Mouse (Mus musculus) limb, embryonic 10.5 days (tissue): ENCODE measurements around the gene Lrrc7. TPM values are rescaled to one million over a fixed set of nuclear protein-coding genes. Genes with fewer than 3 reads are reported as not detected.
"Not testable (repeated sequence)": the region's sequence is repeated elsewhere in the genome, so short reads cannot be mapped to it uniquely, and the experiment has no call there.

Source experiments
- DNase-seq: peaks from one replicate; pipeline ENCODE4 v3.0.0-alpha.2; 2017; ENCODE audit warnings: low spot score
- H3K27ac ChIP-seq: fragments of 300-500 bp; sonication (generic); 2 replicates; pipeline ENCODE4 v1.5.1; 2016; ENCODE audit warnings: mild to moderate bottlenecking
- H3K27me3 ChIP-seq: fragments of 300-500 bp; sonication (generic); 2 replicates; pipeline ENCODE4 v1.6.1; 2016; ENCODE audit warnings: low read depth, mild to moderate bottlenecking; ENCODE audit not compliant: poor library complexity, severe bottlenecking
- H3K36me3 ChIP-seq: fragments of 300-500 bp; sonication (generic); 2 replicates; pipeline ENCODE4 v1.6.1; 2016; ENCODE audit warnings: mild to moderate bottlenecking, moderate library complexity
- H3K4me1 ChIP-seq: fragments of 300-500 bp; sonication (generic); 2 replicates; pipeline ENCODE4 v1.6.1; 2016
- H3K4me3 ChIP-seq: fragments of 300-500 bp; sonication (generic); 2 replicates; pipeline ENCODE4 v1.5.1; 2016; ENCODE audit warnings: mild to moderate bottlenecking, moderate library complexity
- H3K9me3 ChIP-seq: fragments of 300-500 bp; sonication (generic); replicated peaks from 2 replicates; pipeline ENCODE4 v1.6.1; 2016; ENCODE audit warnings: mild to moderate bottlenecking
- WGBS: fragments of 180-500 bp; shearing (Covaris S2); methylation state at CpG from one replicate; pipeline ENCODE4 v1.1.7; 2016; 5-methylcytosine and 5-hydroxymethylcytosine counted together
- polyA plus RNA-seq: library from polyadenylated mRNA; unstranded; fragments of >200 nt; fragmentation: Nextera tagmentation; extraction: Ambion mirVana; gene quantifications from 2 replicates; pipeline ENCODE4 v1.2.1, GENCODE M21; 2016

Lrrc7 gene
- polyA plus RNA-seq, 1 experiment from 2014 or later, result 0.20 TPM

- H3K27me3 ChIP-seq, result no peaks in the 10 kb centered on the region
- no peaks in the 10 kb centered on the region for H3K36me3 ChIP-seq
- H3K9me3 ChIP-seq, result no peaks in the 10 kb centered on the region
- WGBS, result 81% methylated on average over 1 of the region's 1 CpGs
- no peak overlapping the region for H3K27ac ChIP-seq
- no peak for DNase-seq
- no peaks in the 10 kb centered on the region for H3K4me1 ChIP-seq
- H3K4me3 ChIP-seq, result no peak overlapping the region
Measured at GRCm38 (mm10) chr3:158140629-158141028, 421.4 kb downstream of the Lrrc7 start.

DNA sequence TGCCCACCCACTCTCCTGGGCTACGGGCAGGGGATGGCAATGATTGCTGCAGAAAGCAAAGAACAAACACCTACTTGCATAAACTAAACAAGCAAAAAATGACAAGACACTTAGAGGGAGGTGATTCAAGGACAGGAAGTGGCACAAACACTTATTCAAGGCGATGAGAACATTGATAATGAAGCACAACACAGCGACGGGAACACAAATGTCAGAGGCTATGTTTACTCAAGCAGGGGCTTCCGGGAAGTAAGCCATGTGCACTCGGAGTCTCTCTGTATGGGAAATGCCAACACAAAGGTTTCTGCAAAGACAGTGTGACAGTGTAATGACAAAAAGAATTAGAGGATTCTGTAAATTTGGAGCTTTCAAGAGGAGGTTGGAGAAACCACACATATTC, 424.2 kb downstream of the Lrrc7 start:
- no peaks in the 10 kb centered on the region for H3K36me3 ChIP-seq
- WGBS, result 74% methylated on average over 6 of the region's 6 CpGs
- no peaks in the 10 kb centered on the region for H3K9me3 ChIP-seq
- H3K27ac ChIP-seq, result no peak overlapping the region
- no peaks in the 10 kb centered on the region for H3K27me3 ChIP-seq
- H3K4me3 ChIP-seq, result no peak overlapping the region
- H3K4me1 ChIP-seq, result no peaks in the 10 kb centered on the region
- DNase-seq, result no peak

DNA sequence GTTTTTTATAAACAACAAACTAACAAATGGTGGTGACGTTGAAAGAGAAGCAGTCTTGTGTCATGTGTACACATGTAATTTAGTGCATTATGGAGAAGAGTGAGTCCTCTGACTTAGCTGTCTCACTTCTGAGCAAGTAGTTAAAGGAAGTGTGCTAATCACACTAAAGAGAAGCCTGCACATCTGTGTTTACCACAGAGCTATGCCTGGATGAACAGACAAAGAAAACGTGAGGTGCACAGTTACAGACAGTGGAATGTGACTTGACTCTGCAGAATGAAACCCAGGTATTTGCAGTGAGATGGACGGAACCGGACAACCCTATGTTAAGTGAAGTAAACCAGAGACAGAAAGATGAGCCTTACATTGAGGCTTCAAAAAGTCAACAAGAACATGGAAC, 430.3 kb downstream of the Lrrc7 start:
- Histone ChIP-seq H3K4me3 (no peak overlapping the region), H3K27me3 (no peaks in the 10 kb centered on the region), H3K4me1 (no peaks in the 10 kb centered on the region), H3K27ac (no peak overlapping the region), H3K9me3 (no peaks in the 10 kb centered on the region), H3K36me3 (no peaks in the 10 kb centered on the region)
- no peak for DNase-seq
- whole genome bisulfite sequencing, result 85% methylated on average over 4 of the region's 4 CpGs

- Histone ChIP-seq H3K27me3 (no peaks in the 10 kb centered on the region), H3K4me1 (no peaks in the 10 kb centered on the region), H3K9me3 (no peaks in the 10 kb centered on the region), H3K4me3 (no peak overlapping the region), H3K27ac (no peak overlapping the region), H3K36me3 (no peaks in the 10 kb centered on the region)
- no peak for DNase-seq
Measured at GRCm38 (mm10) chr3:158131233-158131632, 430.8 kb downstream of the Lrrc7 start.

DNA sequence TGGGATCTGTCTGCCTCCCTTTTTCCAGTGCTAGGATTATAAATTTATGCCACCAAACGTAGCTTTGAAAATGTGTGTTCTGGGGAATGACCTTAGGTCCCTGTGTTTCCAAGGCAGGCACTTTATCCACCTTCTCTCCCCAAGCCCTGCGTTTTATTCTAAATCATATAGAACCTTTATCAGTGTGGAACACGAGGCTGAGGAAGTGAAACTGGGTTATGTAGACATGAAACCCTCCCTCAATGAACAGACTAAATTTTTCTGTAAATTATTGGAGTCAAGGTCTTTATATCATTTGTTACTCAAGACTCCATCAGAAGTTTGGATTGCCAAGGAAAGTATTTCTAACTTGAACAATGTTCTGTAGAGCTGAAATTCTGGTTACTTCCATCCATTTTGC, 439.1 kb downstream of the Lrrc7 start:
- H3K4me3 ChIP-seq, result no peak overlapping the region
- WGBS, result 71% methylated on average over 3 of the region's 3 CpGs
- no peaks in the 10 kb centered on the region for H3K4me1 ChIP-seq
- H3K27ac ChIP-seq, result no peak overlapping the region
- H3K36me3 ChIP-seq, result no peaks in the 10 kb centered on the region
- no peak for DNase-seq
- H3K9me3 ChIP-seq, result no peaks in the 10 kb centered on the region
- no peaks in the 10 kb centered on the region for H3K27me3 ChIP-seq

GRCm38 (mm10) chr3:158105260-158105659, 456.8 kb downstream of the Lrrc7 start:
- WGBS, result 62% methylated on average over 1 of the region's 1 CpGs
- H3K27ac ChIP-seq, result no peak overlapping the region
- H3K4me1 ChIP-seq, result no peaks in the 10 kb centered on the region
- no peak for DNase-seq
- no peaks in the 10 kb centered on the region for H3K27me3 ChIP-seq
- H3K9me3 ChIP-seq, result no peaks in the 10 kb centered on the region
- no peaks in the 10 kb centered on the region for H3K36me3 ChIP-seq
- H3K4me3 ChIP-seq, result no peak overlapping the region

GRCm38 (mm10) chr3:158103467-158103866, 458.6 kb downstream of the Lrrc7 start:
- Histone ChIP-seq H3K36me3 (no peaks in the 10 kb centered on the region), H3K9me3 (no peaks in the 10 kb centered on the region), H3K4me1 (no peaks in the 10 kb centered on the region), H3K4me3 (no peak overlapping the region), H3K27me3 (no peaks in the 10 kb centered on the region), H3K27ac (no peak overlapping the region)
- WGBS, result 78% methylated on average over 2 of the region's 2 CpGs
- DNase-seq, result no peak

DNA sequence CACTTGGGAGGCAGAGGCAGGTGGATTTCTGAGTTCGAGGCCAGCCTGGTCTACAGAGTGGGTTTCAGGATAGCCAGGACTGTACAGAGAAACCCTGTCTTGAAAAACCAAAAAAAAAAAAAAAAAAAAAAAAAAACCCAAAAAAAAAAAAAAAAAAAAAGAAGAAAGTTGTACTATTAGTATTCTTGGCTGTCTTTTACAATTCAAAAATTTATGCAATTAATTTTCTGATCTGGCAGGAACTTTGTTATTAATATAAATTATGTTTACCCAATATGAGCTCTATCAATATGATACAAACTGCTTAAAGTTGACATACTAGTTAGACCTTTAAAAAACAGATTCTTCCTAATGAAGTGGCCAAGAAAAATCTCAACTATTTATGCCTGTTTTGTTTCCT, 459.5 kb downstream of the Lrrc7 start:
- not testable (repeated sequence) for H3K4me1 ChIP-seq, H3K4me3 ChIP-seq, H3K9me3 ChIP-seq, H3K27me3 ChIP-seq, DNase-seq, H3K36me3 ChIP-seq, H3K27ac ChIP-seq
- WGBS, result 87% methylated on average over 1 of the region's 1 CpGs

DNA sequence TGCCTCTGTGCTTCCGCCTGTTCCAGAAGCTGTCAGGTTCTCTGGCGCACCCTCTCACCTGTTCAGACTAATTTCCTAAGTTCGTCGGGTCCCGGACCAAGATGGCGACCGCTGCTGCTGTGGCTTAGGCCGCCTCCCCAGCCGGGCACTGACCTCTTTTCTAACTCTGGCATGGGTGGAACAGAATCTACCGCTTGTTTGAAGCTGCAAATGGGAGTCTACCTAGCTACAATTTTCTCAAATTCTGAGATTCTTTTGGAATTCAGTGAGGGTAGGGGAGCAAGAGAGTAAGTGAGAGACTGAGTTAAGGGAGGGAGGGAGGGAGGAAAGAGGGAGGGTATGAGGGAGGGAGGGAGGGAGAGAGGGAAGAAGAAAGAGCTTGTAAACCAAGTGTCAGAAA, 460.0 kb downstream of the Lrrc7 start:
- 98% methylated on average over 10 of the region's 10 CpGs for WGBS
- not testable (repeated sequence) for H3K27ac ChIP-seq, H3K9me3 ChIP-seq, H3K27me3 ChIP-seq, H3K4me1 ChIP-seq, H3K36me3 ChIP-seq, DNase-seq, H3K4me3 ChIP-seq

DNA sequence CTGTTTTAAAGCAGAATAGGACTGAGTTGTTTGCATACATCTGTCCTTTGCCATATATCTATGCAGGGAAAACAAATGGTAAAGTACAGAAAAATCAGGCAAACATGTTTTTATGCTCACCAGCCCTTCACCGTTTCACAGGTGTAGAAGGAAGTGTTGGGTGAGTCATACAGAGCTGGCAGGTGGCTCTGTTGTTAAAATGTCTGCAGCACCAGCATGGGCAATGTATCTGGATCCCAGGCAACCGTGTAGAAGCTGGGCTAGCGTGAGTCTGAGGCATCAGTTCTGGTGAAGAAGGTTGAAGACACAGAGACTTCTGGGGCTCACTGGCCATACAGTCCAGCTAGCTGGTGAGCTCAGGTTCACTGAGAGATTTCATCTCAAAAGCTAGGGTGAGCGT, 468.1 kb downstream of the Lrrc7 start:
- Histone ChIP-seq H3K36me3 (no peaks in the 10 kb centered on the region), H3K4me3 (no peak overlapping the region), H3K4me1 (peaks cover 4% of the 10 kb centered on the region), H3K27ac (no peak overlapping the region), H3K27me3 (no peaks in the 10 kb centered on the region), H3K9me3 (no peaks in the 10 kb centered on the region)
- WGBS, result 80% methylated on average over 4 of the region's 4 CpGs
- no peak for DNase-seq

- no peaks in the 10 kb centered on the region for H3K36me3 ChIP-seq
- no peaks in the 10 kb centered on the region for H3K9me3 ChIP-seq
- H3K4me1 ChIP-seq, result peaks cover 12% of the 10 kb centered on the region
- no peaks in the 10 kb centered on the region for H3K27me3 ChIP-seq
- 88% methylated on average over 3 of the region's 3 CpGs for WGBS
- DNase-seq, result no peak
- H3K4me3 ChIP-seq, result no peak overlapping the region
- no peak overlapping the region for H3K27ac ChIP-seq
Measured at GRCm38 (mm10) chr3:158091601-158092000, 470.4 kb downstream of the Lrrc7 start.

- Histone ChIP-seq H3K9me3 (no peaks in the 10 kb centered on the region), H3K27ac (no peak overlapping the region), H3K27me3 (no peaks in the 10 kb centered on the region), H3K4me1 (no peaks in the 10 kb centered on the region), H3K4me3 (no peak overlapping the region), H3K36me3 (no peaks in the 10 kb centered on the region)
- WGBS, result 77% methylated on average over 5 of the region's 5 CpGs
- no peak for DNase-seq
Measured at GRCm38 (mm10) chr3:158077828-158078227, 484.2 kb downstream of the Lrrc7 start.

- no peak for DNase-seq
- 67% methylated on average over 1 of the region's 1 CpGs for WGBS
Measured at GRCm38 (mm10) chr3:158077380-158077772, 484.6 kb downstream of the Lrrc7 start.

DNA sequence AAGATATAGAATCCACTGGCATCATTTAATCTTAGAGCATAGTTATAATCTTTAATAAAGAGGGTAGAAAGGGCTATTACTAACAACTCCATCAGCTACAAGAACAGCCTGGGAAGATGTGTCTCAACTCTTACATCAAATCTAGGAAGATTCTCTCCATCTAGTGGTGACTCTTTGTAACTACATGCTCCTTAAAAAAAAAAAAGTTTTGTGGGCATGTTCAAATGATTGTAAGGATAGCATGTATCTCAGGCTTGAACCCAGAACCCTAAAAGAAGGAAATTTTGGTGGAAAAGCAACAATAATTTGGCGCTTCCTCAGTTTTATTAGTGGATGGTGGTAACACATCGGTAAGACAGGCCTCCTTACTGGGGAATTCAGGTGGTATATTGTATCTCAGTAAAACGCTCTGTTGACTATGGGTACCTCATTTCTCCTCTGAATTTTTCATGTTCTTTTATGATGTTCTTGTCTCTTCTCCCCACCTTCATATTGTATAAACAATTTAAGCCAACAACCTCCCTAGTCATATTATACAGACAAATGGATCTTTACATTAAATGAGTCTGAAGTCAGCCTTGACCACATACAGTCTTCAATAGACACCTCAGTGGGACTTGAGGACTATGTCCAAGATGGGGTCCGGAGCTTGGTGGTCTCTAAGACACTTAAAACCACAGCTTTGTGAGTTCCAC, 485.2 kb downstream of the Lrrc7 start:
- Histone ChIP-seq H3K9me3 (no peaks in the 10 kb centered on the region), H3K27ac (no peak overlapping the region), H3K4me3 (no peak overlapping the region), H3K36me3 (no peaks in the 10 kb centered on the region), H3K27me3 (no peaks in the 10 kb centered on the region), H3K4me1 (no peaks in the 10 kb centered on the region)
- DNase-seq, result no peak
- 41% methylated on average over 4 of the region's 4 CpGs for WGBS

More at GRCm38 (mm10) chr3:158077380-158077772, 484.6 kb downstream of the Lrrc7 start:
- Histone ChIP-seq H3K4me1 (no peaks in the 10 kb centered on the region), H3K9me3 (no peaks in the 10 kb centered on the region), H3K4me3 (no peak overlapping the region), H3K36me3 (no peaks in the 10 kb centered on the region), H3K27me3 (no peaks in the 10 kb centered on the region), H3K27ac (no peak overlapping the region)
